Mouse (Mus musculus) small intestine, adult 10 weeks (tissue): ENCODE data around the gene Atp1a1. TPM values are rescaled to one million over a fixed set of nuclear protein-coding genes. Genes with fewer than 3 reads are reported as not detected.

Experiments used
- polyA plus RNA-seq: library from polyadenylated mRNA; stranded (reverse); fragments of 350-450 nt; fragmentation: Illumina TruSeq; extraction: RNeasy Lipid Tissue Mini Kit (QIAGEN cat#74804); gene quantifications from one replicate; pipeline ENCODE4 v1.2.3, GENCODE M21; 2014; ENCODE audit warnings: low replicate concordance

The Atp1a1 gene
- polyA plus RNA-seq = 345 TPM

GRCm38 (mm10) chr3:101604550-101605223 lies at the start of gene Atp1a1:
TSS of gene Atp1a1 (minus strand) at chr3:101604684.

Other genes starting within 250 kb of the Atp1a1 start
- gene Igsf3, start 227.6 kb downstream of the Atp1a1 start, polyA plus RNA-seq = 7.8 TPM
- gene Mab21l3, start 244.3 kb upstream of the Atp1a1 start, polyA plus RNA-seq = not detected